Mouse (Mus musculus): Measurements from ENCODE around the gene Bcdin3d.

DNA sequence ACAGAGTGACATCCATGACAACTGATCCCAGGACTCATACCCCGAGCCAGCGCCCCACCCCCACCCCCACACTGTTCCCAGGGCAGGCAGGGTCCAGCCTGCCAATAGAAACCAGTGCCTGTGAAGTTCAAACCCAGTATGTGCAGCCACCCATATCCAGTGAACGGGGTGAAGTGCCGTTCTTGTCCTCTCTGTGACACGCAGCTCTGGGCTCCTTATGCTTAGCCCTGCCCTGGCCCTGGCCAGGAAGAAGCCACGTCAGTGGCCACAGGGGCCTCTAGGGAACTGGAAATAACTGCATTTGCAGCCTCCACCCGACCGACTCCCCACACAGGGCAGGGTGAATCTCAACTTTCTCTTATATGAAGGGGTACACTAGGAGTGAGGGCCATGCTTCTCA, 42.6 kb downstream of the Bcdin3d start:
- no peak for TF ChIP-seq CTCF (IDR thresholded peaks at IDR 0.05; ENCODE audit: low read depth)
- no peak for TF ChIP-seq EP300 (optimal IDR thresholded peaks at IDR 0.05)

Measured in stomach, postnatal 0 days (tissue).